Mouse (Mus musculus): ENCODE data around the gene Fam205c.
"Not testable (repeated sequence)": the region's sequence is repeated elsewhere in the genome, so short reads cannot be mapped to it uniquely, and the experiment has no call there.

Gene Fam205c

GRCm38 (mm10) chr4:42876586-42877291 is 2.7 kb upstream of the Fam205c start:
- peak; percentile 24 for DNase-seq

GRCm38 (mm10) chr4:42872746-42873435 is 1.1 kb downstream of the Fam205c start:
- DNase-seq: no peak

- no peak for DNase-seq
Measured at GRCm38 (mm10) chr4:42872151-42872550, 1.9 kb downstream of the Fam205c start.

- DNase-seq: no peak
Measured at GRCm38 (mm10) chr4:42870748-42871147, 3.3 kb downstream of the Fam205c start.

- DNase-seq: no peak
Measured at GRCm38 (mm10) chr4:42868193-42868592, 5.8 kb downstream of the Fam205c start.

GRCm38 (mm10) chr4:42867390-42867789 is 6.6 kb downstream of the Fam205c start:
- no peak for DNase-seq

GRCm38 (mm10) chr4:42863487-42863886 is 10.5 kb downstream of the Fam205c start:
- DNase-seq: not testable (repeated sequence)

- not testable (repeated sequence) for DNase-seq
Measured at GRCm38 (mm10) chr4:42860483-42860882, 13.6 kb downstream of the Fam205c start.

- DNase-seq: not testable (repeated sequence)
Measured at GRCm38 (mm10) chr4:42856671-42857070, 17.4 kb downstream of the Fam205c start, which contains the start of gene Gm12394. TSS of gene Gm12394 (minus strand) at chr4:42856771.

GRCm38 (mm10) chr4:42853788-42854187 is 20.2 kb downstream of the Fam205c start, which contains the start of gene Fam205a1:
TSS of gene Fam205a1 (minus strand) at chr4:42853888.
- not testable (repeated sequence) for DNase-seq
